Mouse (Mus musculus) midbrain, embryonic 15.5 days (tissue): ENCODE results near the gene Pxylp1. TPM values are rescaled to one million over a fixed set of nuclear protein-coding genes. Genes with fewer than 3 reads are reported as not detected.

Experiments used
- ATAC-seq: fragments of 200-750 bp; cut with Nextera tagmentation; replicated peaks from 2 replicates; pipeline ENCODE4 v1.8.0; 2017; ENCODE audit warnings: moderate TSS enrichment
- H3K27ac ChIP-seq: fragments of 300-500 bp; sonication (generic); 2 replicates; pipeline ENCODE4 v1.5.1; 2015; ENCODE audit warnings: mild to moderate bottlenecking, inconsistent platforms
- H3K27me3 ChIP-seq: fragments of 300-500 bp; sonication (generic); replicated peaks from 2 replicates; pipeline ENCODE4 v1.6.1; 2015; ENCODE audit warnings: inconsistent platforms
- H3K36me3 ChIP-seq: fragments of 300-500 bp; sonication (generic); replicated peaks from 2 replicates; pipeline ENCODE4 v1.6.1; 2015; ENCODE audit warnings: inconsistent platforms
- H3K4me1 ChIP-seq: fragments of 300-500 bp; sonication (generic); 2 replicates; pipeline ENCODE4 v1.6.1; 2015; ENCODE audit warnings: inconsistent platforms
- H3K4me2 ChIP-seq: fragments of 300-500 bp; sonication (generic); 2 replicates; pipeline ENCODE4 v1.6.1; 2015; ENCODE audit warnings: inconsistent platforms, mild to moderate bottlenecking, moderate library complexity
- H3K4me3 ChIP-seq: fragments of 300-500 bp; sonication (generic); 2 replicates; pipeline ENCODE4 v1.5.1; 2015; ENCODE audit warnings: mild to moderate bottlenecking, inconsistent platforms
- H3K9ac ChIP-seq: fragments of 300-500 bp; sonication (generic); 2 replicates; pipeline ENCODE4 v1.6.1; 2015; ENCODE audit warnings: mild to moderate bottlenecking, inconsistent platforms
- H3K9me3 ChIP-seq: fragments of 300-500 bp; sonication (generic); 2 replicates; pipeline ENCODE4 v1.6.1; 2016; ENCODE audit warnings: inconsistent platforms
- WGBS: fragments of 180-500 bp; shearing (Covaris S2); methylation state at CpG from one replicate; pipeline ENCODE4 v1.1.7; 2015; ENCODE audit warnings: mixed read lengths; 5-methylcytosine and 5-hydroxymethylcytosine counted together
- polyA plus RNA-seq: library from polyadenylated mRNA; unstranded; fragments of >200 nt; fragmentation: Nextera tagmentation; extraction: Ambion mirVana; gene quantifications from 2 replicates; pipeline ENCODE4 v1.2.1, GENCODE M21; 2015

The Pxylp1 gene
- polyA plus RNA-seq, 1 experiment from 2014 or later: 42.4 TPM

DNA sequence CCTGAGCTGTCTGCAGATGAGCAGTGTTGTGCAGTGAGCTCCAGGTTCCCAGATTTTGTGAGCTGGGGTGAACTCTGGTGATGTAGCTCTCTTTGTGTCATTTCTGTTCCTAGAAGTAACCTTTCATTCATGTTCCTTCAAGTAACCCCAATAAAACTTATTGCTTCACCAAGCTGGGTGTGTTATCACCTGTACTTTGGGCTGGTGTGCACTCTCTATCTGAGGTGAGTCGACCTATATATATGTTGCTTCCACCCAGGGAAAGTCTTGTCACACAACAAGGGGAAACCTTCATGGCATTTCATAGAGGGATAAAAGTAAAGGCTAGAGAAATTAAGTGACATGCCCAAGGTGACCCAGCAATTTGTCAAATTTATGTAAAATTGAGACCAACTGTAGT is 17.0 kb upstream of the Pxylp1 start:
- Histone ChIP-seq H3K9me3 (no peaks in the 10 kb centered on the region), H3K27me3 (no peaks in the 10 kb centered on the region), H3K36me3 (no peaks in the 10 kb centered on the region), H3K27ac (no peak overlapping the region), H3K9ac (no peak overlapping the region), H3K4me2 (no peak overlapping the region), H3K4me1 (no peaks in the 10 kb centered on the region), H3K4me3 (no peak overlapping the region)
- no peak for ATAC-seq
- WGBS: 86% methylated on average over 1 of the region's 1 CpGs

GRCm38 (mm10) chr9:96908737-96909136 is 16.3 kb upstream of the Pxylp1 start:
- no peak overlapping the region for H3K27ac ChIP-seq
- no peak overlapping the region for H3K9ac ChIP-seq
- H3K9me3 ChIP-seq: no peaks in the 10 kb centered on the region
- no peaks in the 10 kb centered on the region for H3K27me3 ChIP-seq
- no peak overlapping the region for H3K4me3 ChIP-seq
- no peaks in the 10 kb centered on the region for H3K4me1 ChIP-seq
- no peak overlapping the region for H3K4me2 ChIP-seq
- ATAC-seq: no peak
- H3K36me3 ChIP-seq: no peaks in the 10 kb centered on the region
- 81% methylated on average over 2 of the region's 2 CpGs for WGBS

DNA sequence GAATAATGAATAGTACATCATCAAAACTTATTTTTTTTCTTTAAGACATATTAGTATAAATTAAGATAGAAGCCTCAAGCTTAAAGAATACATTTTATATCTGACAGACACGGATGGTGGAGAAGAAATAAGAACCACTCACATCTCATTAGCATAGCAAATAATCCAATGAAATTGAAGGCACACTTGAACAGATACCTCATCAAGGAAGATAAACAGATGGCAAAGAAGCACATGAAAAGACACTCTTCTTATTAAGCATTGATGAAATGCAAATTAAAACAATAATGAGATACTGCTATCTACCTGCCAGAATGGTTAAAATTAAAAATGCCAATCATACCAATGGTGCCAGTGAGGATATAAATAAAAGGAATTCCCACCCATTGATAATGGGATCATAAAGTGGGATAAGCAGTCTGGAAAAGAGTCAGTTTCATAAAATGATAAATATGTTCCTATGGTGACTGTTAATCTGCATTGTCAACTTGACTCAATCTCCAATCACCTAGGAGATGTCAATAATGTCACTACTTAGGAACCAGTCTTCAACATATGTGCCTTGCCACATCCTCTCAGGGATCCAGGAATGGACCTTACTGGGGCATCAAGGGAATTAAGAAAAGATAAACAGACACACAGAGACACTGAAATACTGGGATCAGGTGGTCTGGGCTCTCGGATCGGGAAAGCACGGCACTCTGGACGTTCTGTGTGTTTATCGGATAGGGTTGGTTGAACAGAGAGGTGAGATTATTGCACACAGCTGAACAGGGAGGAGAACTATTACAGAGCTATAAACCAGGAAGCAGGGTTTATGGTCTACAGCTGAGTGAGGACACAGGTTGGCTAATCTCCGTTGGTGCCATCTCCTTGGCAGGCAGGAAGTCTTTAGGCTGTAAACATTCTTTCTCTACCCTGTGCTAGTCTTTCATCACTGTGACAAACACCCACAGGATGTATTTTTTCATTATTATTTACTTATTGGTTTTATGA is 12.2 kb upstream of the Pxylp1 start:
- Histone ChIP-seq H3K4me1 (no peaks in the 10 kb centered on the region), H3K36me3 (no peaks in the 10 kb centered on the region), H3K4me2 (no peak overlapping the region), H3K27ac (peak overlapping the region; percentile 48; the same call in 1 of the 2 replicates), H3K4me3 (no peak overlapping the region), H3K27me3 (no peaks in the 10 kb centered on the region), H3K9ac (no peak overlapping the region), H3K9me3 (no peaks in the 10 kb centered on the region)
- ATAC-seq: peak; percentile 39; the same call in 1 of the 2 replicates
- WGBS: 67% methylated on average over 7 of the region's 7 CpGs

- Histone ChIP-seq H3K4me3 (no peak overlapping the region), H3K4me1 (no peaks in the 10 kb centered on the region), H3K36me3 (no peaks in the 10 kb centered on the region), H3K27me3 (no peaks in the 10 kb centered on the region), H3K4me2 (no peak overlapping the region), H3K9me3 (no peaks in the 10 kb centered on the region), H3K9ac (no peak overlapping the region), H3K27ac (no peak overlapping the region)
- ATAC-seq: no peak
- 90% methylated on average over 5 of the region's 5 CpGs for WGBS
These were observed 7.2 kb upstream of the Pxylp1 start for GRCm38 (mm10) chr9:96899717-96900116.

- Histone ChIP-seq H3K9ac (no peak overlapping the region), H3K4me3 (no peak overlapping the region), H3K27me3 (no peaks in the 10 kb centered on the region), H3K36me3 (no peaks in the 10 kb centered on the region), H3K4me1 (no peaks in the 10 kb centered on the region), H3K4me2 (no peak overlapping the region), H3K9me3 (no peaks in the 10 kb centered on the region), H3K27ac (no peak overlapping the region)
- no peak for ATAC-seq
These were observed 6.5 kb upstream of the Pxylp1 start for GRCm38 (mm10) chr9:96899004-96899403.

GRCm38 (mm10) chr9:96896690-96897089 is 4.2 kb upstream of the Pxylp1 start:
- no peak for ATAC-seq
- Histone ChIP-seq H3K4me2 (no peak overlapping the region), H3K36me3 (no peaks in the 10 kb centered on the region), H3K27ac (no peak overlapping the region), H3K9me3 (no peaks in the 10 kb centered on the region), H3K4me3 (no peak overlapping the region), H3K9ac (no peak overlapping the region), H3K4me1 (peaks cover 17% of the 10 kb centered on the region), H3K27me3 (no peaks in the 10 kb centered on the region)
- 98% methylated on average over 1 of the region's 1 CpGs for WGBS

DNA sequence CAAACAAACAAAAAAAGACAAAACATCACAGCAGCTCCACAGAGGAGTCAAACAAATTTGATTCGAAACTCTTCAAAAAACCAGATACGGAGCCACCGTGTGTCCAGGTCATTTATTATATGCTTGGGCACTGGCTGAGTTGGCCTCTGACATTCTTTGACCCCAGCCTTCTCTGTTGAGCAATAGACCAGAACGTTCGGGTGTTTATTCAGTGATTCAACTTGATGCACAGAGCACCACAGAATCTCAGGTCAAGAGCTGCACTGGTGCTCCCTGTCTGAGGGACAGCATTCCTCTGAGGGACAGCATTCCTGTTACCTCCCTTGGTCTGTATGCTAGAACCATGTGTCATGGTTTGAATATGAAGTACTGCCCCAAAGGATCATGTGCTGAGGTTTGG is 1.1 kb upstream of the Pxylp1 start:
- ATAC-seq: no peak
- H3K27me3 ChIP-seq: no peaks in the 10 kb centered on the region
- H3K9ac ChIP-seq: no peak overlapping the region
- H3K27ac ChIP-seq: 0 out of 2 replicates have a peak overlapping the region, but pooled peaks have one; percentile 73
- H3K9me3 ChIP-seq: no peaks in the 10 kb centered on the region
- no peaks in the 10 kb centered on the region for H3K36me3 ChIP-seq
- 68% methylated on average over 5 of the region's 5 CpGs for WGBS
- no peak overlapping the region for H3K4me2 ChIP-seq
- peaks cover 35% of the 10 kb centered on the region for H3K4me1 ChIP-seq
- no peak overlapping the region for H3K4me3 ChIP-seq

DNA sequence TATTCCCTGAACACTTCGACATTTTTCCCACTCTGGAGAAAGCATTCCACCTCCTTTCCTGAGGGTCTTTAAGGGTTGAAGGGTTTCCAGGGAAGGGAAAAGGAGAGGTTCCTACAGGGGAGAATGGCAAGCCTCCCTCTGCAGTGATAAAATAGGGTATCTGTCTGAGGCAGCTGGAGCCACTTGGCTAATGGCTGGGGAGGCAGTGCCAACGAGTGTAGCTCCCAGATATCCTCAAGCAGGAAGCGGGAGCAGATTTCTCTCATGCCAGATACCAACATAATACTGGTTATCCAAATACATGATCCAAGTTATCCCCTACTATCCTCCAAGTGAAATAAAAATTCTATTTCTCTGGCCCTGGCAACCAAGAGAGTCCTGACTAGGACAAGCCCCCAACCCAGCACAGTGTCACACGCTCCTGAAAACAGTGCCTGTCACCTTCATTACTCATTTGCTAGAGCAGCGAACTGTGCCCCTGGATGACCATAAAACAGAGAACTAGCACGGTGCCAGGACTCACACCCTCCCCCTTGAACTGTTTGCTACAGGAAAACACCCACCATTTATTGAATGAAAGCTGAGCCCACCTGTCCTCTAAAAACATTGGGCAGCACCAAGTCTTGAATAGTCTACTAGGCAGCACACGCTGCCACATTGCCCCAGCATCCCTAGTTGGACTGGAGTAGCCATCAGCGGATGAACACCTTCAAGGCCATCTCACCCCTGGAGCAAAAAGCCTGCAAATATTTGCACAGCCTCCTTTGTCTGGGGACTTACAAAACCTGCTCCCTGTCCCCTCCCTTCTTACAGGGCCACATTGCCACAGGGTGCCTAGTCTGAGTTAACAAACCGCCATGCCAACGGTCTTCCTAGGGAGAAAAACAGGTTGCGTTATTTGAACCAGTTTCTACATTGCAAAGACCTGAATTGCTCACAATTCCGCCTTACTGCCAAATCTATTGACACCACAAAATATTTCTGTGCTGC is 833 bp downstream of the Pxylp1 start:
- H3K4me2 ChIP-seq: no peak overlapping the region
- no peaks in the 10 kb centered on the region for H3K36me3 ChIP-seq
- no peak overlapping the region for H3K9ac ChIP-seq
- no peak overlapping the region for H3K4me3 ChIP-seq
- ATAC-seq: no peak
- H3K4me1 ChIP-seq: peaks cover 54% of the 10 kb centered on the region
- peak overlapping the region; percentile 73; the same call in 1 of the 2 replicates for H3K27ac ChIP-seq
- H3K27me3 ChIP-seq: no peaks in the 10 kb centered on the region
- no peaks in the 10 kb centered on the region for H3K9me3 ChIP-seq
- WGBS: 60% methylated on average over 12 of the region's 12 CpGs

- peaks cover 63% of the 10 kb centered on the region for H3K4me1 ChIP-seq
- no peaks in the 10 kb centered on the region for H3K27me3 ChIP-seq
- WGBS: 89% methylated on average over 6 of the region's 6 CpGs
- H3K9ac ChIP-seq: no peak overlapping the region
- H3K4me2 ChIP-seq: no peak overlapping the region
- H3K9me3 ChIP-seq: no peaks in the 10 kb centered on the region
- no peak overlapping the region for H3K27ac ChIP-seq
- no peaks in the 10 kb centered on the region for H3K36me3 ChIP-seq
- no peak for ATAC-seq
- H3K4me3 ChIP-seq: no peak overlapping the region
These were observed 1.7 kb downstream of the Pxylp1 start for GRCm38 (mm10) chr9:96890756-96891155.

GRCm38 (mm10) chr9:96890266-96890665 is 2.2 kb downstream of the Pxylp1 start:
- ATAC-seq: no peak
- Histone ChIP-seq H3K9ac (no peak overlapping the region), H3K27me3 (no peaks in the 10 kb centered on the region), H3K4me3 (no peak overlapping the region; the same call in 1 of the 2 replicates), H3K4me1 (peaks cover 64% of the 10 kb centered on the region), H3K36me3 (no peaks in the 10 kb centered on the region), H3K4me2 (peak overlapping the region; percentile 94), H3K9me3 (no peaks in the 10 kb centered on the region), H3K27ac (no peak overlapping the region)
- 57% methylated on average over 6 of the region's 6 CpGs for WGBS

- Histone ChIP-seq H3K4me2 (peak overlapping the region; percentile 94), H3K36me3 (no peaks in the 10 kb centered on the region), H3K27me3 (no peaks in the 10 kb centered on the region), H3K9ac (peak overlapping the region; percentile 72), H3K27ac (peak overlapping the region; percentile 75), H3K9me3 (no peaks in the 10 kb centered on the region), H3K4me3 (peak overlapping the region; percentile 62), H3K4me1 (peaks cover 64% of the 10 kb centered on the region)
- under 1% methylated on average over 66 of the region's 66 CpGs for WGBS
- peak; percentile 82 for ATAC-seq
These were observed 3.0 kb downstream of the Pxylp1 start for GRCm38 (mm10) chr9:96889345-96890021.
